Mouse (Mus musculus) bone marrow macrophage, adult 2 months (primary cell): ENCODE measurements around the gene Fmod. TPM values are rescaled to one million over a fixed set of nuclear protein-coding genes. Genes with fewer than 3 reads are reported as not detected.

Experiments used
- H3K27ac ChIP-seq: 2 replicates; pipeline ENCODE4 v1.5.1; 2012; ENCODE audit warnings: low read depth, low read length; ENCODE audit not compliant: insufficient read depth
- H3K4me1 ChIP-seq: 2 replicates; pipeline ENCODE4 v1.6.1; 2012; ENCODE audit warnings: low read length; ENCODE audit not compliant: control insufficient read depth, insufficient read depth
- H3K4me3 ChIP-seq: 2 replicates; pipeline ENCODE4 v1.5.1; 2012; ENCODE audit warnings: mild to moderate bottlenecking, low read length, moderate library complexity; ENCODE audit not compliant: insufficient read depth
- CTCF ChIP-seq: IDR thresholded peaks from 2 replicates; pipeline ENCODE4 v1.5.1; 2012; ENCODE audit warnings: low read depth, mild to moderate bottlenecking, low read length, moderate library complexity
- POLR2A ChIP-seq: IDR thresholded peaks from 2 replicates; pipeline ENCODE4 v1.6.1; 2012; ENCODE audit warnings: mild to moderate bottlenecking, low read depth, low read length, borderline replicate concordance
- polyA plus RNA-seq: library from polyadenylated mRNA; stranded (reverse); fragments of >200 nt; gene quantifications from 2 replicates; pipeline ENCODE4 v1.2.4, GENCODE M21; 2012; ENCODE audit not compliant: missing spikeins, insufficient read depth, insufficient read length

The Fmod gene
- polyA plus RNA-seq = not detected in 2 replicates

GRCm38 (mm10) chr1:134037172-134037571, at the start of gene Fmod:
Gene Fmod (plus strand): TSS chr1:134037254.
- TF ChIP-seq CTCF (no peak), POLR2A (no peak)
- no peak within 1 kb of the TSS for H3K27ac ChIP-seq
- no peaks in the 10 kb centered on the region for H3K4me1 ChIP-seq

DNA sequence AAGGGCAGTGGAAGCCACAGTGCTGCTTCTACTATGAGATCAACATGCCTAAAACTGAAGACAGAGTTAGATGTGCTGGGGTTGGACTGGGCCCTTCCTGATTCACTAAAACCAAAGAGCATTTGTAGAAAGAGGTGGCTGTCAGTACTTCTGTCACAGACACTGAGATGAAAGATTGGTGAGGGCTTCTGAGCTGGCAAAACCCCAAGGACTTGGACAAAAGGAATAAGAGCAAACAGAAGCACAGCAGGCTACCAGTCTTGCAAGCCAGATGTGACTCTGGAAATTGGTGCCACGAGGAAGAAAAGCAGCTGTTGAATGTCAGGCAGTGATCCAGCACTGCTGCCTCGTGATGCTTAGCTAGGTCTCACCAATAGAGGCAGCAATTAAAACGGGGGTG, 48.2 kb upstream of the Fmod start:
- no peak for TF ChIP-seq POLR2A
- no peak for TF ChIP-seq CTCF
- Histone ChIP-seq H3K27ac (no peak overlapping the region), H3K4me1 (no peaks in the 10 kb centered on the region), H3K4me3 (no peak overlapping the region)

More at GRCm38 (mm10) chr1:134037172-134037571, at the start of gene Fmod:
- H3K4me3 ChIP-seq = no peak within 1 kb of the TSS

DNA sequence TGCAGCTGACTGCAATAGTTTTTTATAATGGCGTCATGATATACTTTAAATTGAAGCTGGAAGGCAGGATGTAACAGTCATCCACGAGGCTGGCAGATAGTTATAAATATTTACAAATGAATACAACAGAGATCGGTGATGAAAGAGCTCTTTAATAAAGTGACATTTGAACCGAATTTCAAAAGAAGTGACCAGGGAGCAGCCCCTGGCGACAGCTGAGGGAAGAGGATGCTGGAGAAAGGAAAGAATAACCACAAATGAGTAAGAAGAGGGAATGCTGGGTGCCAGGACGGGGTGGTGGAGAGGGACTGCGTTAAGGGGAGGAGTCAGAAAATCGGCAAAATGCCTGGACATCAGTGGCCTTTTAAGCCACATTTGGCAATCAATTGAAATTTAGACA, 45.8 kb upstream of the Fmod start:
- Histone ChIP-seq H3K27ac (no peak overlapping the region), H3K4me3 (no peak overlapping the region), H3K4me1 (no peaks in the 10 kb centered on the region)
- no peak for TF ChIP-seq POLR2A
- no peak for TF ChIP-seq CTCF

GRCm38 (mm10) chr1:134005490-134005889, 31.6 kb upstream of the Fmod start:
- Histone ChIP-seq H3K27ac (no peak overlapping the region), H3K4me3 (no peak overlapping the region), H3K4me1 (no peaks in the 10 kb centered on the region)
- no peak for TF ChIP-seq CTCF
- TF ChIP-seq POLR2A = no peak

DNA sequence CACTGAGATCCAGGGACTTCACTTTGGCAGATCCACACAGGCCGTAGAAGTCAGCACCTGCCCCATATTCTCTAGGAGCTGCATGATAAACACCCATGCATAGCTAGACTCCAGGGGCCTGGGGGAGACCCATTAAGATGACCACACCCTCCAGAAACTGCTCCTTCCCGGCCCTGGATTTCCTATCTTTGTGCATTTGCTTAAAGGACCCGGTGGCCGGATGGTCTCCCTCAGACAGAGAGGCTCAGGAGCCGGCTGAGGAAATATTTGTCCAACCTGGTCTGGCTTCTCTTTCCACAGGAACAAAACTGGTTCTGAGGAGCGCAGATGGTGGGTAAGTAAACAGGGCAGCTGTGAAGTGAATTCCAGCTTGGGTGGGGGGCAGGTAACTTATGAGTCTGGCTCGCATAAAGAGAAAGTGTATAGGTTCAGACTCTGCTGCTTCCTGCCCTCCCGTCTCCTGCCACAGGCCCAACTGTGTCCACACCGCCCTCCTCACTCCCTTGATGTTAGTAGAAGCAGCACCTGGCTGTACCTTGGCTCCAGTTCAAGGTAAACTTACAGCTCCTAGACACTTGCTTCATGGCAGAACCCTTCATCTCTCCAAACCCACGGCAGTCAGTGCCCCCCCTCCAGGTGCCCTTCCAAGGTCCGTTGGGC, 30.8 kb upstream of the Fmod start:
- Histone ChIP-seq H3K27ac (no peak overlapping the region), H3K4me3 (no peak overlapping the region), H3K4me1 (no peaks in the 10 kb centered on the region)
- TF ChIP-seq CTCF (no peak), POLR2A (no peak)

DNA sequence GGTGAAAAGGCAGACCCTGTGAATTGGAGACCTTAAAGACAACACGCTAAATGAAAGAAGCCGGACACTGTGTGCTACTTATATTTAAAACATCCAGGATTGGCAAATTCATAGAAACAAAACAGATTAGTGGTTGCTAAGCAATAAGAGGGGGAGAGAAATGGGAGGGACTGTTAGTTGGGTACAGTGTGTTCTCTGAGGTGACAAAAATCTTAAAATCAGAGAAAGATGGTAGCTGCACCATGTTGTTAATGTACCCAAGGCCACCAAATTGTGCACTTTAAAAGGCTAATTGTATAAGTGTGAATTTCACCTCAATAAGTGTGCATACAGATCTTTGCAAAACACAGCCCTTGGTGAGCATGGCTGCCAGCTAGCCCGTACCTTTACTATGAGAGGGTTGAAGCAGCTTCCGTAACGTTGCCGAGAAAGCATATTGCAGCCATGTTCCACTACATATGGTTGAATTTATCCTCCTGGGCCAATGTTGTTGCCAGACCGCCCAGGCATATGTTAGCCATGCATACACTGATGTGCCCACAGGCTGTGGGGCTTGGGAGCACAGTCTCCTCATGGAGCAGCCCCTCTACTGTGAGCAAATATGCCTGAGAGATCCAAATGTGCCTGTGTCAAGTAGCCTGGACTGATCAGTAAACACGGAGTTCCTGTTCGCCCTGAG, 12.6 kb upstream of the Fmod start:
- no peak for TF ChIP-seq POLR2A
- no peak overlapping the region for H3K4me3 ChIP-seq
- no peak overlapping the region for H3K27ac ChIP-seq
- no peaks in the 10 kb centered on the region for H3K4me1 ChIP-seq

GRCm38 (mm10) chr1:134025975-134026374, 11.1 kb upstream of the Fmod start:
- TF ChIP-seq POLR2A (no peak), CTCF (no peak)
- H3K4me1 ChIP-seq = no peaks in the 10 kb centered on the region
- H3K4me3 ChIP-seq = no peak overlapping the region
- H3K27ac ChIP-seq = no peak overlapping the region

- no peaks in the 10 kb centered on the region for H3K4me1 ChIP-seq
- no peak overlapping the region for H3K27ac ChIP-seq
- TF ChIP-seq POLR2A (no peak), CTCF (no peak)
- no peak overlapping the region for H3K4me3 ChIP-seq
Measured at GRCm38 (mm10) chr1:134026741-134027140, 10.3 kb upstream of the Fmod start.

- H3K27ac ChIP-seq = no peak overlapping the region
- no peaks in the 10 kb centered on the region for H3K4me1 ChIP-seq
- no peak for TF ChIP-seq POLR2A
- TF ChIP-seq CTCF = no peak
- H3K4me3 ChIP-seq = no peak overlapping the region
Measured at GRCm38 (mm10) chr1:134028161-134028846, 8.8 kb upstream of the Fmod start.

DNA sequence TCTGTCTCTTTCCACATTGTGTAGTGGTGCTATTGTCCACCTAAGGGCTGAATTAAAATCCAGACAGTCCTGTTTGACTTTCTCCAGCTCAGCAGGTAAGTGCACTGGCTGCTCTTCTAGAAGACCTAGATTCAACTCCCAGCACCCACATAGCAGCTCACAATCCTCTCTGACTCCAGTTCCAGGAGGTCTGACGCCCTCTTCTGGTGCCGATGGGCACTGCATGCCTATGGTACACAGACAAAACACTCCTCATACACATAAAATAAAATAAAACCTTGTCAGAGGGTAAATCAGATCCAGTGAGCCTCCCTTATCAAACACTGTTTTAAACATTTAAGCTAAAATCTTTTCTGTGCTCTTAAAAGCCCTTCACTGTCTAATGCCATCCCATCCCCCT, 562 bp upstream of the Fmod start:
- no peaks in the 10 kb centered on the region for H3K4me1 ChIP-seq
- TF ChIP-seq POLR2A (no peak), CTCF (peak; percentile 17; the same call in 1 of the 2 replicates)
- no peak overlapping the region for H3K4me3 ChIP-seq
- H3K27ac ChIP-seq = no peak overlapping the region
